Mouse (Mus musculus): ENCODE measurements around the gene Nfasc.
A peak's percentile ranks its signal among the peaks of the same experiment; 100 is the strongest.

Gene Nfasc

GRCm38 (mm10) chr1:132541824-132542599 lies 199.6 kb downstream of the Nfasc start:
- peak; percentile 42 for DNase-seq (ENCODE audit: low read depth, low spot score)

GRCm38 (mm10) chr1:132541171-132541823 lies 200.3 kb downstream of the Nfasc start:
- DNase-seq (ENCODE audit: low read depth, low spot score) = peak; percentile 93

GRCm38 (mm10) chr1:132540701-132541100 lies 200.9 kb downstream of the Nfasc start:
- no peak for DNase-seq (ENCODE audit: low read depth, low spot score)

GRCm38 (mm10) chr1:132537736-132538135 lies 203.9 kb downstream of the Nfasc start:
- no peak for DNase-seq (ENCODE audit: low read depth, low spot score)

GRCm38 (mm10) chr1:132536416-132536815 lies 205.2 kb downstream of the Nfasc start:
- no peak for DNase-seq (ENCODE audit: low read depth, low spot score)

- no peak for DNase-seq (ENCODE audit: low read depth, low spot score)
These were observed 206.1 kb downstream of the Nfasc start for GRCm38 (mm10) chr1:132535541-132535940.

GRCm38 (mm10) chr1:132533840-132534239 lies 207.8 kb downstream of the Nfasc start:
- DNase-seq (ENCODE audit: low read depth, low spot score) = no peak

GRCm38 (mm10) chr1:132532521-132532920 lies 209.1 kb downstream of the Nfasc start:
- DNase-seq (ENCODE audit: low read depth, low spot score) = no peak

GRCm38 (mm10) chr1:132530631-132531191 lies 210.9 kb downstream of the Nfasc start:
- no peak for DNase-seq (ENCODE audit: low read depth, low spot score)

- DNase-seq (ENCODE audit: low read depth, low spot score) = no peak
These were observed 212.8 kb downstream of the Nfasc start for GRCm38 (mm10) chr1:132528647-132529334.

GRCm38 (mm10) chr1:132528071-132528470 lies 213.5 kb downstream of the Nfasc start:
- no peak for DNase-seq (ENCODE audit: low read depth, low spot score)

- peak; percentile 68 for DNase-seq (ENCODE audit: low read depth, low spot score)
These were observed 215.8 kb downstream of the Nfasc start for GRCm38 (mm10) chr1:132525832-132526231.

GRCm38 (mm10) chr1:132523920-132524319 lies 217.7 kb downstream of the Nfasc start:
- DNase-seq (ENCODE audit: low read depth, low spot score) = peak; percentile 85

- DNase-seq (ENCODE audit: low read depth, low spot score) = no peak
These were observed 218.5 kb downstream of the Nfasc start for GRCm38 (mm10) chr1:132523048-132523447.

- DNase-seq (ENCODE audit: low read depth, low spot score) = peak; percentile 88
These were observed 220.8 kb downstream of the Nfasc start for GRCm38 (mm10) chr1:132520764-132521163.

GRCm38 (mm10) chr1:132519734-132520133 lies 221.9 kb downstream of the Nfasc start:
- DNase-seq (ENCODE audit: low read depth, low spot score) = no peak

GRCm38 (mm10) chr1:132518621-132519020 lies 223.0 kb downstream of the Nfasc start:
- no peak for DNase-seq (ENCODE audit: low read depth, low spot score)

GRCm38 (mm10) chr1:132516776-132517175 lies 224.8 kb downstream of the Nfasc start:
- DNase-seq (ENCODE audit: low read depth, low spot score) = no peak

GRCm38 (mm10) chr1:132515339-132515738 lies 226.3 kb downstream of the Nfasc start:
- no peak for DNase-seq (ENCODE audit: low read depth, low spot score)
